Mouse (Mus musculus) thymus, postnatal 36 days (tissue): ENCODE results near the gene Lekr1.

Experiments
- DNase-seq, 2 experiments: peaks; one replicate each; pipeline ENCODE4 v3.0.0; 2022; ENCODE audit warnings: mixed read lengths in 2 of 2

Lekr1 gene

GRCm38 (mm10) chr3:65656902-65657660 lies 8.9 kb upstream of the Lekr1 start:
- no peak for DNase-seq

DNA sequence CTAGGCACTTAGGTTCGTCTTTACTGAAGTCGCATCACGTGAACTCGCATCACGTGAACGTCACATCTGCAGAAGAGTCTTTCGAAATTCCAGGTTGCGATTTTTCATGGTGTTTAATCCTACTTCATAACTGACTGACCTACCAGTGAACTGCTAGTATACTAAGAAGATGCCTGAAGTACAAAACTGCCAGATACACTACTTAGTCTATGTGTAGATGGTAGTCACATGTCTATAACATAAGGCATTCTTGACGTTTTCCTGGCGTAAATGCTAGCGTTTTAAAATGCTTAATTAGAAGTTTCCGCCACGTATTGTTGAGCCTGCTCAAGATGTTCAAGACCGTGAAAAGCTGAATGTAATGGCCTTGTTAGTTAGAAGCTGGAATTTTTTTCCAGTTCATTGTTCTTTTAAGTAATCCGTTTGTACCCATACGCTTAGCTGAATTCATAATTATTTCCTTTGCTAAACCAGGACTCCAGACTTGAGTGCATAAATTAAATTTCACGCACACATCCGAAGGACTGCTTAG lies 7.9 kb upstream of the Lekr1 start:
- no peak for DNase-seq

DNA sequence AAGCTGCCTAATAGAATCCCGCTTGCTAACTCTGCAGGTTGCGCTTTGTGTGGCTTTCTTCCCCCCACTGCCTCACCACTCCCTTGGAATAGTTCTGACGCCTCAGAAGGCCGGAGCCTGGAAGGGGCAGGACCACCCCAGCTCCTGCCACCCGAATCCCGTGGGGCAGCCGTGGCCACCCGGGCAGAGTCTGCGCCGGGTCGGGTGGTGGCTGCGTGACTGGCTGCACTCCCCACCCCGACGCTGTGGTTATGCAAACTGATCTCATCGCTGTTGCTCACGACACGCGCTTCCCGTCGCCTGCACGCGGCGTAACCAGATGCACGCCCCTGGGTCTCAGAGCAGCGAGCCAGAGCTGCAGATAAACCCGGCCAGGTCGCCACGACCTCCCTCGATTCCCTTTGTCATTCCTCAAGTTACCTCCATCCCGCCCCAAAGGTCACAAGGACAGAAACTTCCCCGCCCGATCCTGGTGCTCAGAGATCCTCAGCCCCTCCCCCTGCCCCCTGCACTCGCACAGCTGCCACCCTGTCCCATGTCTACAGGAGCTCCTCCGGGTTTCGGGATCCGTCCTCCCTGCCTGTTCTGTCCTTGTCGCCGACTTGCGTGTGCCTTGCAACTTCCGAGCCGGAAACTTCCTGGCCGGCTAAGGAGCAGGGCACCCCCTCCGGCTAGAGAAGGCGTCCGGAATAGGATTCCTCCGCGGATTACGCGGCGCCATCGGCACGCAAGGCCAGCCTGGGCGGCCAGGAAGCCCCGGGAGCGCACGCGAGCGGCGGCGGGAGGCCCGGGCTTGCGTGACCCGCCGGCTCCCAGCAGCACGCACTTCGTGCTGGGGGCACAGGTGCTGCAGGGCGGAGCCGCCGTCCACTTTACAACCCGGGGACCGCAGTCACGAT lies 7.1 kb upstream of the Lekr1 start:
- peak; percentile 75 to 79 for DNase-seq

DNA sequence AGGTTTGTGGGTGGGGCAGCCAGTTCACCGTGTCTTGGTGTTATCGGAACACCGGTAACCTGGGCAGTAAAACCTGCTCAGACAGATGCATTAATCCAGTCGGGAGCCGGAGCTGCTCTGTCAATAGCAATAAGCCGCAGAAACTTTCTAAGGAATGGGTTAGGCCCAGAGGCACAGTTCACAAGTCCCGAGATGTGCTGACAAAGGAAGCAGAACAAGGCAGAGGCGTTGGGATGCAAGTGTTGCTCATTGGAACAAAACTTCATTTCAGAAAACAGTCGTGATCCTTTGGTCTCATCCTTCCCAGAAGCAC lies 6.5 kb upstream of the Lekr1 start:
- DNase-seq: no peak

DNA sequence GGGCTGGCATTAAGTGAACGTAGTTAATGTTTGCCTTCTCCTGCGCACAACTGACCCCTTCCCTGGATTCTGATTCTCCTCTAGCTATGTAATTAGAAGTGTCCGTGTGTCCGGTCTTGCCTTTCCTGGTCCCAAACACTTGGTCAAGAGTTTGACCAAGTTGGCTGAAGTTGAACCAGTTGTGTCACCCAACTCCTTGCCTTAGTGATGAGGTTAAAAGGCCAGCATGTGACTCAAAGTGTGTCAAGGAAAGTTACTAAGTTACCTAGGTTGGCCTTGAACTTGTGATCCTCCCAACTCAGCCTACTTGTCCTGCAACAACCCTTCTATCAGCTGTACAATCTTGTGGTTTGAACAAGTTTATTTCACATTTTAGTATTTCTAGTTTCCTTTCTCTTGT lies 5.7 kb upstream of the Lekr1 start:
- DNase-seq: no peak

DNA sequence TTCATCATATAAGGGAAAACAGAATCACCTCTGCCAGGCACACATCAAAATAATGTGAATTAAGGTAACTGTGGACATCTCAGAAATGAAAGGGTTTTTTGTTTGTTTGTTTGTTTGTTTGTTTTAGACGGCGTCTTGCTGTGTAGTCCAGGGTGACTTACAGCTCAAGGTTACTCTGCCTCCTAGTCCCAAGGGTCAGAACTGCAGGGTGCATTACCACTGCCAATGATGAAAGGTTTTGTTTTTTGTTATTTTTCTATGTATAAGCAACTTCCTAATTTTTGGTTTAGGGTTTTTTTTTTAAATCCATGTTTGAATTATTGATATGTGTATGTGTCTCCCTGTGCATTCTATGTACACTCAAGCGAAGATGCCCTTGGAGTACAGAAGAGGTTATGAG lies 4.3 kb upstream of the Lekr1 start:
- DNase-seq: no peak

DNA sequence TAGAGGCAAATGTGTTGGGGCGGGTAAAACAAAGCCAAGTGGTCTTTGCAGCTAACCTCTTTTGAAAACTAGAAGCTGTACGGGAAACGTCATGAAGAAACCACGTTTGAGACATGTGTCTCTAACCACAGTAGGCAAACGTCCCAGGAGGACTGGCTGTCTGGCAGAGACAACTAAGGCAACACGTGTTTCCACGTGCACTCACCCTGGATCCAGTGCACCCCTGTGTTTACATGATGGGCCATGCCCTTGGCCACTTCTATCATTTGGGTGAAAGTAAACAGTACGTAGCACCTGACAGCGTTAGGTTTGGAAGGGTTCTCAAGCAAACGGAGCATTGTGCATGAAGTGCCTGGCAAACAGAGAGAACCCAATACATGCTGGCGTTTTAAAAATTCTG lies 2.9 kb upstream of the Lekr1 start:
- DNase-seq: peak; percentile 45 to 61

DNA sequence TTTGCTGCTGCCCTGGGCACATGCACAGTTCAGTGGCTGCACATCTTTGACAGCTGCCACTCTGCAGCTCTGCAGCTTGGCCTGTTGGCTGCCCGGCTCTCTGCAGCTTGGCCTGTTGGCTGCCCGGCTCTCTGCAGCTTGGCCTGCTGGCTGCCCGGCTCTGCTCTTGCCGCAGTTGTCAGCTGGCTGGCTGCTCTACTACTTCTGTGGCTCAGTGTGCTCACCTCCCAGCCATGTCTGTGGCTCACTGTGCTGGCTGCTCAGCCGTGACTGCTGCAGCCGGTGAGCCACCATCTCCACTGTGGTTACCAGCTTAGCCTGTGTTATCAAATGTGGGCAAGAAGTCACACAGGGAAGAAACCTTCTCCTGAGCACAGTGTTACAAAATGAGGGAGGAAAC lies 4.2 kb downstream of the Lekr1 start:
- DNase-seq: peak in 1 of 2 experiments; percentile 33

- no peak for DNase-seq
Observed at GRCm38 (mm10) chr3:65673725-65674124, 7.7 kb downstream of the Lekr1 start.

DNA sequence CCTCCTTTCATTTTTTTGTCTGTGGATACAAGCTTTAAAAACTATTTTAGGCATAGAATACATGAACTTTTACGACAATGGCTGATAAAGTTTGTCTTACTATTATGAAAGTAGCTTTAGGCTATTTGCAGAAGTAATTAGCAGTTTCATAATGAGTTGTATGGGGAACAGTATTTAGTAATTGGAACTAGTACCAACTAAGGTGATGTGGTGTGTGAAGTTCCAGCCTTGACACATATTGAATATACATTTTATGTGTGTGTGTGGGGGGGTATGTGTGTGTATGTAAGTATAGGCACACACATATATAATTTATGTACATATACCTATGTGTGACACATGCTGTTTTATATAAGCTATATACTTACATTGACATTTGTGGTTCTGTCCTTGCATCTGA lies 14.6 kb downstream of the Lekr1 start:
- DNase-seq: no peak

DNA sequence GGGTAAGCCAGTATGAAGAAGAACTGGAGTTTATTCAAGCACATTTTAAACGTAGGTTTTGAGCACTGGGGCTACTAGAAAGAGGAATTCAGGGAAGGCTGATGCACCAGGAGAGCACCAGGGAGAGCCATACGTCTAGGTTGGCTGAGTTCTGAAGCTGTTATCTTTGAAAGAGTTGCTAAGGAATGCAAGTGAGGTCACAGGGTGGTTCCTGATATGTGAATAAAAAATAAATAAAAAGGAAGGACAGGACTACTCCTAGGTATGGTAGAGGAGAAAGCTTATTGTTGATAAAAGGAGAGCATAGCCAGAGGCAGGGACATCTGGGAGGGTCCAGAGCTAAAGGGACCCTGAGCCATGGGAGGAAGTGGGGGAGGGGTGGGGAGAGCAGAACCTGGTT lies 23.7 kb downstream of the Lekr1 start:
- DNase-seq: no peak

GRCm38 (mm10) chr3:65690850-65691249 lies 24.8 kb downstream of the Lekr1 start:
- no peak for DNase-seq

DNA sequence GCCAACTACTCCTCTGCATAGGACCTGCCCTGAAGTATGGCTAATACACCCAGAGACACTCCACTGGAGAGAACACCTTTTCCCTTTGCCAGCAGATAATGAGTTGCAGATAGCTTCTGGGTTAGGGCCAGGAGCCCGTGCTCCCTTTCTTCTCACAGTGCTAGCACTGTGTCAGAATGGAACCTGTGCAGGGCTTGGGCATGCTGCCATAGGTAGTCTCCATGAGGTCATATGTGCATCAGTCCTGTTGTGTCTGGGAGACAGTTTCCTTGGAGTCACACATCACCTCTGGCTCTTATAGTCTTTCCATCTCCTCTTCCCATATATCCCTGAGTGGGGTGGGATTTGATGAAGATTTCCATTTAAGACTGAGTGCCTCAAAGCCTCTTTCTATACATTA lies 33.7 kb downstream of the Lekr1 start:
- DNase-seq: no peak

GRCm38 (mm10) chr3:65714372-65714771 lies 48.3 kb downstream of the Lekr1 start:
- no peak for DNase-seq

DNA sequence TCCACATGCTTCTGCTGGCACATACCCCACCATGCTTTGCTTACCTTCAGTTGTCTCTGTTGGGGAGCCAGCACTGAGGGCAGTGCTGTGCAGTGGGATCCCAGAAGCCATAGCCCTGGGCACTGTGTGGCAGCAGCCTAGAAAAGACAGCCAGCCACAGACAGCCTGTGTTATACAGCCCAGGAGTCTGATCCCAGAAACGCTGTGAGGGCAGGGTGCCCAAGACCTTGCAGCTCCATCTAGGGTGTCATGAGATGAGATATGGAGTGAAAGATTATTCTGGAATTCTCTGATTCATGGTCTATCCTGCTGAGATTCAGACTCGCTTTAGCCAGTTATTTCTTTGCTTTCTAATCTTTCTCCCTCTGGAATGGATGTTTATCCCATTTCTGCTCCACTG lies 51.4 kb downstream of the Lekr1 start:
- no peak for DNase-seq

DNA sequence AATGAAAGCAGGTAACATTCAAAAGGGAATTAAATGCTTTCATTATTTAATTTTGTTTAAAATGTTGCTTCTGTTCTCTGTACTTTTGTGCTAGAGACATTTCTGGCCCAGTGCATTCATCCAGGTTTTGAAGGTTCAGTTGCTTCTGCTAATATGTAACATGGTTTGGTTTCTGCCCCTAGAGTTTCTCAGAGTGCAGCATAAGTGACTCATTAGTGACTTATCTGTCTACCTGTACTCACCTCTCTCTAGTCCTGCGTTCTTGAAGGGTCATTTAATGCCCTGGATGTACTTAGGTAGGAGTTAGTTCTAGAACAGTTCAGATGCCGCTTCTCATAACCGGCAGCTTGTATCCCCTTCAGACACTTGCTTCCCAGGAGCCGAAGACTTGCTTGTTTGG lies 56.9 kb downstream of the Lekr1 start:
- DNase-seq: no peak

- no peak for DNase-seq
Observed at GRCm38 (mm10) chr3:65723664-65724063, 57.6 kb downstream of the Lekr1 start.

DNA sequence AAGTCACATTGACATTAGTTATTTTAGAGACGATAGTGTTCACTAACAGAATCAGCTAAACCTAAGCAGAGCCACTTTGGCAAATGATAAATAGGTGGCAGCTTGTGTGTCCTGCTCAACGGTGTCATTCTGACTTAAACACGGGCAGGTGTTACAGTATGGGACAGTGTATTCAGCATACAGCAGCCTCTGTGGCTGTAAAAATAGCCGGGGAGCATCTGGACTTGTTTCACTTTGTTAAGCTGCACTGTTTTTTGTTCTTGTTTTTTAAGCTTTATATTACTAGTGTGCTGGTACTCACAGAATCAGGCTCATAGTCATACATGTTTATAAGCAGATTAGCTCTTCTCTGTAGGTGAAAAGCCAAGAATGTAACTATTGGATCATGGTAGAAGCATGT lies 71.8 kb downstream of the Lekr1 start:
- no peak for DNase-seq

- DNase-seq: no peak
Observed at GRCm38 (mm10) chr3:65744936-65745335, 78.9 kb downstream of the Lekr1 start.

- DNase-seq: no peak
Observed at GRCm38 (mm10) chr3:65764511-65765508, 98.8 kb downstream of the Lekr1 start.

GRCm38 (mm10) chr3:65766387-65766786 lies 100.4 kb downstream of the Lekr1 start:
- no peak for DNase-seq

DNA sequence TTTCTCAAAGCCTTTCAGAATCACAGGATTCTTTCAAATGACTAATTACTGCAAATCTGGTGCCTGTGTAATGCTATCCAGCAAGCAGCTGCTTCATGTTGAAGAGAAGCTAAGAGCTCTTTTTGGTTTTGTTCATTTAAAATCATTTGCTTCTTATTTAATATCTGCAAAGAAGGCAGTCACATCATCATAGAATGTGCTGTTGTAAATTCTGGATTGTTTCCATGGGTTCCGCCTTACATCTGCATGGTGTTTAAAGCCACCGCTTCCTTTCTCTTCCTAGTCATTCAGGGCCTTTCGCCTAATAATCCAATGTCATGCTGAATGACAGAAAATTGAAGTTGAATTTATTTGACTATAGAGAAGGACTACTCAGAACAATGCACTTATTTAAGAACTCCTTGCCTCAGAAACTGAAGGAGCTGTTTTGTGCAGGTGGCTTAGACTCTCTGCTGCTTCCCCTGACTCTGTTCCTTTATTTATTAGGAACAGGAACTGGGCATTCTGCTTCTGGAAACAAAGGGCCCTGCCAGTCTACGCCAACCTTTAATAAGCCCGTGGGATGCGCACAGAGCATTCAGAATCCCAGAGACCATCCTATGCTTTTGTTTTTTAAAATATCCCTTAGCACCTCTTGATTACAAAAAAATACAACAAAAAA lies 101.3 kb downstream of the Lekr1 start:
- DNase-seq: no peak
